Mouse (Mus musculus): Measurements from ENCODE around the gene Chrm3.

Chrm3 gene

DNA sequence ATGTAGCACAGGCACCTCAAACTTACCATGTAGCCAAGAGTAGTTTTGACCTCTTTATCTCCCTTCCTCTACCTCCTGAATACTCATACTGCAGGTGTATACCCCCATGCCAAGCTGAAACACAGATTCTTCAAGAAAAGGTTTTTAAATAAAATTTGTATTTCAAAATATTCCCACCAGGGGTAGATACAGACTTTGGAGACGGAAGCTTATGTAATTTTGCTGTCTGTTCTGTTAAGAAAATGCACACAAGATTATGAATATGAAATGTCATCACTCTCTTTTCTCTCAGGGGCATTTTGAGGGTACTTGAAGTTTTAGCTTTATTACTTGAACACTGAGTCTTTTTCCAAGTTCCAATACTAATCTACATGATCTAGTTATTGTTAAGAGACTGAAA is 469.6 kb downstream of the Chrm3 start:
- no peak for DNase-seq (ENCODE audit: low spot score in 2 of 2)

GRCm38 (mm10) chr13:9890460-9890859 is 470.2 kb downstream of the Chrm3 start:
- DNase-seq (ENCODE audit: low spot score in 2 of 2) = no peak

DNA sequence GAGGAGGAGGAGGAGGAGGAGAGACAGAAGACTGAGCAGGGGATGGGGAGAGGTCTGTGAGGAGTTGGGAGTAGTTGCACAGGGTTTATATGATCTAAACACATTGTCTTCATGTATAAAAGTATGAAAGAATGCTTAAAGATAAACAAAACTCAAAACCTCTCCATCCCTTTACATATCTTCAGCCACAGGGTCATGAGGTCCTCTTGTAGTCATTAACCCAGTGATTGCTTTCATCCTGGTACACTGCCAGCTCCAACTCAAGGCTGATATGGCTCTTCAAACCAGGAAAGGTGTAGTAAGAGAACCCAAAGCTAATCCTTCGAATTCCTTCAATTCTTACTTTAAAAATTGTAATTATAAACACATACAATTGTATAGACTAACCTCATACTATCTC is 470.7 kb downstream of the Chrm3 start:
- no peak for DNase-seq (ENCODE audit: low spot score in 2 of 2)

- no peak for DNase-seq (ENCODE audit: low spot score in 2 of 2)
Measured at GRCm38 (mm10) chr13:9888284-9888683, 472.4 kb downstream of the Chrm3 start.

- DNase-seq (ENCODE audit: low spot score in 2 of 2) = no peak
Measured at GRCm38 (mm10) chr13:9887261-9887660, 473.4 kb downstream of the Chrm3 start.

DNA sequence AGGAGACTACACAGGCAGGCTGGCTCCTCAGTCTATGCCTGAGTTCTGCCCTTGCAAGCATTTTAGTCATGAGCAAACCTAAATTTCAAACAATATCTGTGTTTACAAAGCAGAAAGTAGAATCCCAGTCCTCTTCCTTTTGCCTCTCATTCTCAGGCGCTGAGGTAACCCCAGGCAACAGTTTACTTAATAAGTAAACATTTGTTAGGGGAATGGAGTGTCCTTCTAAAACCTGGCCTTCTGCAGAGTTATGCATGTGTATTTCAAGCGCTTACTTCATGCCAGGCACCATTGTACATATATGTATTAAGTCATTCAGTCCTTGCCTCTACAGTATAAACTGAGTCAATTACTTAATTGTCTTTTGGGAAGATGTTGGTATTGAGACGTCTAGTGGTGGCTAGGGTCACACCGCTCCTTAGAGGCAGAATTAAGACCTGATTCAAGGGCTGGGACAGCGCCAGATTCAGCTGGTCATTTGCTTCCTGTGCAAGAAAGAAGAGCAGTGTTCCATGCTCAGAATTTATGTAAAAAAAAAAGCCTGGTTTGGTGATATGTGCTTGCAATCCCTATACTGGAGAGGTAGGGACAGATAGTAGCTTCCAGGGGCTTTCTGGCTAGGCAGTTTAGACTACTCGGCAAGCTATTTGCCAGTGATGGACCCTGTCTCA is 474.0 kb downstream of the Chrm3 start:
- no peak for DNase-seq (ENCODE audit: low spot score in 2 of 2)

- peak; percentile 29 to 60 for DNase-seq (ENCODE audit: low spot score in 2 of 2)
Measured at GRCm38 (mm10) chr13:9882362-9883282, 478.0 kb downstream of the Chrm3 start.

DNA sequence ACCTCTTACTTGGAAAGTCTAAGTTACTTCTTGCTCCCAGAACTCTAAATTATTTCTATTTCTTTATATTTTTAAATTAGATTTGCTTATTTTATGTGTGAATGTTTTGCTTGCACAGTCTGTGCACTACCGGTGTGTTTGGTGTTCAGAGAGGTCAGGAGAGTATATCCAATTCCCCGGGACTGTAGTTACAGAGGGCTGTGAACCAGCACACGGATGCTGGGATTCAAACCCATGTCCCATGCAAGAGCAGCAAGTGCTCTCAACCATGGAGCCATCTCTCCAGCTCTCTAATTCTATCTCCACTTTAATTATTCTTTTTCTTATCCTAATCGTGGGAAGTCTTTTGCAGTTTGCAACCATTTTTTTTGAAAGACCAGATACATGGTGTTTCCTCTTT is 478.7 kb downstream of the Chrm3 start:
- DNase-seq (ENCODE audit: low spot score in 2 of 2) = no peak

GRCm38 (mm10) chr13:9880401-9880800 is 480.2 kb downstream of the Chrm3 start:
- no peak for DNase-seq (ENCODE audit: low spot score in 2 of 2)

DNA sequence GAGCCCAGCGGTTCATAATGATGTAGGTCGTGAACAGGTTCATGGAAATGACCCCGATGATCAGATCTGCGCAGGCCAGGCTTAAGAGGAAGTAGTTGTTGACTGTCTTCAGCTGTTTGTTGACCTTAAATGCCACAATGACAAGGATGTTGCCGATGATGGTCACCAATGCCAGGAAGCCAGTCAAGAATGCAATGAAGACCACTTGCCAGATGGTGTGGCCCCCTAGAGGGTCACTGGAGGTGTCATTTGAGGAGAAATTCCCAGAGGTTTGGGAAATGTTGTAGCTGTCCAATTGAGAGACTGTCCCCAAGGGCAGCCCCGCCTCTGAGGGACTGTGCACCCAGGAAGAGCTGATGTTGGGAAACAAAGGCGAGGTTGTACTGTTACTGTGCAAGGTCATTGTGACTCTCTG is 482.0 kb downstream of the Chrm3 start:
- DNase-seq (ENCODE audit: low spot score in 2 of 2) = no peak

DNA sequence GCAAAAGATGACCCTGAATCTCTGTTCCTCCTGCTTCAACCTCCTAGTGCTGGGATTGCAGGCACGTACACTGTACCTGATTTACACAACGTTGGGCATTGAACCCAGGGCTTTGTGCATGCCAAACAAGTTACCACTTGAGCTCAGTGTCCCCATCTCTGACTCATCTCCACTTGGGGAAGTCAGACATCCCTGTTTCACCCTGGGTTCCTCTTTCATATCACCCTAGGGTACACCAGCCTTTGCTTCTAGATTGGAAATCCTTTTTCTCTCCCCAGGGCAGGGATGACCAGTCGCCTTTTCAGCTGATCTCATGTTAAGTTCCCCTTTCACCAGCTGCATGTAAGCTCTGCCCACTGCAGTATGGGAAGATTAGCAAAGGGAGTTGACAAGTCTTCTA is 487.3 kb downstream of the Chrm3 start:
- no peak for DNase-seq (ENCODE audit: low spot score in 2 of 2)

GRCm38 (mm10) chr13:9866161-9866560 is 494.5 kb downstream of the Chrm3 start:
- no peak for DNase-seq (ENCODE audit: low spot score in 2 of 2)

- no peak for DNase-seq (ENCODE audit: low spot score in 2 of 2)
Measured at GRCm38 (mm10) chr13:9847515-9847914, 513.1 kb downstream of the Chrm3 start.

DNA sequence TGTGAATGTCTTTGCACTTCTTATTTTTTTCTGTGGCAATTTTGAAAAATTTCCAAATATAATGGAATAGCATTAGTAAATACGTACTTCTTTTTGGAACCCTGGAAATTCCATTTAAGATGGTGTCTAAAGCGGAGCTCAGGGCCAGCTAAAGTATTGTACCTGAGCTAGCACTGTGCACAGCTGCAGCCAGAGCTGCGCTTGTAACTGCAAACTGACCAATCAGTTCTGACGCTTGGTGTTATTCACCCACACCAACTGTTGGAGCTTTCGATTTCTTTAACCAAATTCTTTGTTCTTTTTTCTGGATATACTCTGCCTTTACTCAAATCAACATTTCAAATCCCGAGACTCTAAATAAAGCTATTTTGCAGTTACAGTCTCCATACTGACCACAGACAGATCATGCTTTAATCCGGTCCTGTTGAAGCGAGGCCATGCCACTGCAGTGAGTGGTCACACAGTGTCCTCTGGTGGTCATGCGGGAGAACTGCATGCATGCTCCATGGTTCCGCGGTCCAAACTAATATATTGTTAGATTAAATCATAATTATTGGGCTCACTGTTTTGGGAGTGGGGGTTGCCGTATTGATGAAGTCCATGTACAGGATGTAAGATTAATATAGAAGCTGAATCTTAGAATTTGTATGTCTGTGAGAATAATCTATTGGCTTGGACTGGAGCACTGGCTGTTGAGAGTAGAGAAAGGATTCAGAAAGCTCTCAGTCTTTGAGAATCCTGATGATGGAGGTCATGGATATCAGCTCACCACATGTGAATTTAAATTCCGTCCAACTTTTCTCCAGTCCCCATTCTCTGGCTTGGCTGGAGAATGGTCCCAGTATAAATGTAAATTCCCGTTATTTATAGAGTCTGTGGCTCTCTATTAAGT is 513.9 kb downstream of the Chrm3 start:
- DNase-seq (ENCODE audit: low spot score in 2 of 2) = peak; percentile 34 to 61

DNA sequence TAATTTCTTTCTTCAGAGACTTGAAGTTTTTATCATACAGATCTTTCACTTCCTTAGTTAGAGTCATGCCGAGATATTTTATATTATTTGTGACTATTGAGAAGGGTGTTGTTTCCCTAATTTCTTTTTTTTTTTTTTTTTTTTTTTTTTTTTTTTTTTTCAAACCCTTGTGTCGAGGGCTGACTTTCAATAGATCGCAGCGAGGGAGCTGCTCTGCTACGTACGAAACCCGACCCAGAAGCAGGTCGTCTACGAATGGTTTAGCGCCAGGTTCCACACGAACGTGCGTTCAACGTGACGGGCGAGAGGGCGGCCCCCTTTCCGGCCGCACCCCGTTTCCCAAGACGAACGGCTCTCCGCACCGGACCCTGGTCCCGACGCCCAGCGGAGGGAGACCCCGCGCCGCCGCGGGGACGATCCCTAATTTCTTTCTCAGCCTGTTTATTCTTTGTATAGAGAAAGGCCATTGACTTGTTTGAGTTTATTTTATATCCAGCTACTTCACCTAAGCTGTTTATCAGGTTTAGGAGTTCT is 526.4 kb downstream of the Chrm3 start:
- peak; percentile 14 to 60 for DNase-seq (ENCODE audit: low spot score in 2 of 2)

DNA sequence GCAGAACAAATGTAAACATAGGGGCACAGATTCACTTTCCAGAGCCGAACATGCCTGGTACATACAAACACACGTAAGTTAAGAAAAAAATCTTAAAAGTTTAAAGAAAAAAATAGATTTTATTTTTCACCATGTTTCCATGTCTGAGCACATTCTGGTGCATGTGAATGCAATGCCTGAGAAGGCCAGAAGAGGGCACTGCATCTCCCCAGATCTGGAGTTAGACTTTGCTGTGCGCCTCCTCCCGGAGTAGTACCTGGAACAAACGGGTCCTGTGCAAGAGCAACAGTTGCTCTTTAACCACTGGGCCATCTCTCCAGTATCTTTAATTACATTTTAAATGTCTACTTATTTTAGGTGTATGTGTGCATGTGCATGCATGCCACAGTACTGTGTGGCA is 534.4 kb downstream of the Chrm3 start:
- DNase-seq (ENCODE audit: low spot score in 2 of 2) = no peak
